Mouse (Mus musculus): ENCODE measurements around the gene Vps33b. TPM values are rescaled to one million over a fixed set of nuclear protein-coding genes. Genes with fewer than 3 reads are reported as not detected.

Gene Vps33b
- polyA plus RNA-seq, 1 experiment from 2014 or later = 21.9 TPM

- H3K36me3 ChIP-seq (ENCODE audit: control insufficient read depth, insufficient read depth, low read length) = peaks cover 6% of the 10 kb centered on the region; the same call in 1 of the 2 replicates
- no peaks in the 10 kb centered on the region for H3K9me3 ChIP-seq (ENCODE audit: control insufficient read depth, low read length)
- H3K4me1 ChIP-seq (ENCODE audit: control insufficient read depth, insufficient read depth, low read length) = peaks cover 4% of the 10 kb centered on the region
- no peaks in the 10 kb centered on the region for H3K27me3 ChIP-seq (ENCODE audit: control insufficient read depth, insufficient read depth, low read length)
- no peak overlapping the region for H3K9ac ChIP-seq (replicated peaks; ENCODE audit: low read length)
- WGBS = 95% methylated on average over 6 of the region's 6 CpGs
- no peak overlapping the region for H3K27ac ChIP-seq (replicated peaks; ENCODE audit: low read depth, low read length)
- DNase-seq = no peak
- H3K4me3 ChIP-seq (replicated peaks; ENCODE audit: low read depth, low read length) = no peak overlapping the region
- ATAC-seq (ENCODE audit: low FRiP score, low TSS enrichment) = no peak
- H3K4me2 ChIP-seq (ENCODE audit: low read length) = no peak overlapping the region
These were observed 27.0 kb downstream of the Vps33b start for GRCm38 (mm10) chr7:80296462-80296861.

- DNase-seq (no peak), ATAC-seq (ENCODE audit: low FRiP score, low TSS enrichment) (no peak)
- H3K27ac ChIP-seq (replicated peaks; ENCODE audit: low read depth, low read length) = no peak overlapping the region
- no peak overlapping the region for H3K9ac ChIP-seq (replicated peaks; ENCODE audit: low read length)
- no peaks in the 10 kb centered on the region for H3K9me3 ChIP-seq (ENCODE audit: control insufficient read depth, low read length)
- WGBS = 80% methylated on average over 3 of the region's 3 CpGs
- H3K4me2 ChIP-seq (ENCODE audit: low read length) = no peak overlapping the region
- H3K4me3 ChIP-seq (replicated peaks; ENCODE audit: low read depth, low read length) = no peak overlapping the region
- peaks cover 4% of the 10 kb centered on the region for H3K4me1 ChIP-seq (ENCODE audit: control insufficient read depth, insufficient read depth, low read length)
- no peaks in the 10 kb centered on the region for H3K27me3 ChIP-seq (ENCODE audit: control insufficient read depth, insufficient read depth, low read length)
- peaks cover 2% of the 10 kb centered on the region; the same call in 1 of the 2 replicates for H3K36me3 ChIP-seq (ENCODE audit: control insufficient read depth, insufficient read depth, low read length)
These were observed 27.6 kb downstream of the Vps33b start for GRCm38 (mm10) chr7:80297041-80297440.

- Histone ChIP-seq H3K4me2 (ENCODE audit: low read length) (no peak overlapping the region), H3K27ac (replicated peaks; ENCODE audit: low read depth, low read length) (no peak overlapping the region), H3K9ac (replicated peaks; ENCODE audit: low read length) (no peak overlapping the region), H3K4me1 (ENCODE audit: control insufficient read depth, insufficient read depth, low read length) (peaks cover 4% of the 10 kb centered on the region), H3K36me3 (ENCODE audit: control insufficient read depth, insufficient read depth, low read length) (peaks cover 5% of the 10 kb centered on the region; the same call in 1 of the 2 replicates), H3K27me3 (ENCODE audit: control insufficient read depth, insufficient read depth, low read length) (no peaks in the 10 kb centered on the region), H3K4me3 (replicated peaks; ENCODE audit: low read depth, low read length) (no peak overlapping the region), H3K9me3 (ENCODE audit: control insufficient read depth, low read length) (no peaks in the 10 kb centered on the region)
- no peak for DNase-seq
- WGBS = 98% methylated on average over 4 of the region's 4 CpGs
- ATAC-seq (ENCODE audit: low FRiP score, low TSS enrichment) = no peak
These were observed 29.3 kb downstream of the Vps33b start for GRCm38 (mm10) chr7:80298754-80299153.

GRCm38 (mm10) chr7:80299568-80299967 lies 30.1 kb downstream of the Vps33b start:
- Histone ChIP-seq H3K4me1 (ENCODE audit: control insufficient read depth, insufficient read depth, low read length) (peaks cover 3% of the 10 kb centered on the region), H3K27me3 (ENCODE audit: control insufficient read depth, insufficient read depth, low read length) (no peaks in the 10 kb centered on the region), H3K9ac (replicated peaks; ENCODE audit: low read length) (no peak overlapping the region), H3K36me3 (ENCODE audit: control insufficient read depth, insufficient read depth, low read length) (peaks cover 12% of the 10 kb centered on the region), H3K9me3 (ENCODE audit: control insufficient read depth, low read length) (no peaks in the 10 kb centered on the region), H3K4me2 (ENCODE audit: low read length) (no peak overlapping the region), H3K4me3 (replicated peaks; ENCODE audit: low read depth, low read length) (no peak overlapping the region), H3K27ac (replicated peaks; ENCODE audit: low read depth, low read length) (no peak overlapping the region)
- no peak for ATAC-seq (ENCODE audit: low FRiP score, low TSS enrichment)
- DNase-seq = no peak
- WGBS = 92% methylated on average over 3 of the region's 3 CpGs

GRCm38 (mm10) chr7:80301522-80301921 lies 32.1 kb downstream of the Vps33b start:
- no peak overlapping the region for H3K9ac ChIP-seq (replicated peaks; ENCODE audit: low read length)
- WGBS = 93% methylated on average over 2 of the region's 2 CpGs
- ATAC-seq (ENCODE audit: low FRiP score, low TSS enrichment) (no peak), DNase-seq (no peak)
- no peaks in the 10 kb centered on the region for H3K4me1 ChIP-seq (ENCODE audit: control insufficient read depth, insufficient read depth, low read length)
- no peak overlapping the region for H3K27ac ChIP-seq (replicated peaks; ENCODE audit: low read depth, low read length)
- H3K4me2 ChIP-seq (ENCODE audit: low read length) = no peak overlapping the region
- H3K36me3 ChIP-seq (ENCODE audit: control insufficient read depth, insufficient read depth, low read length) = peaks cover 20% of the 10 kb centered on the region
- H3K4me3 ChIP-seq (replicated peaks; ENCODE audit: low read depth, low read length) = no peak overlapping the region
- no peaks in the 10 kb centered on the region for H3K27me3 ChIP-seq (ENCODE audit: control insufficient read depth, insufficient read depth, low read length)
- H3K9me3 ChIP-seq (ENCODE audit: control insufficient read depth, low read length) = no peaks in the 10 kb centered on the region

GRCm38 (mm10) chr7:80307766-80308165 lies 38.3 kb downstream of the Vps33b start:
- H3K27ac ChIP-seq (replicated peaks; ENCODE audit: low read depth, low read length) = no peak overlapping the region
- WGBS = 83% methylated on average over 3 of the region's 3 CpGs
- no peaks in the 10 kb centered on the region for H3K9me3 ChIP-seq (ENCODE audit: control insufficient read depth, low read length)
- DNase-seq = no peak
- H3K36me3 ChIP-seq (ENCODE audit: control insufficient read depth, insufficient read depth, low read length) = peaks cover 50% of the 10 kb centered on the region
- H3K9ac ChIP-seq (replicated peaks; ENCODE audit: low read length) = no peak overlapping the region
- no peak overlapping the region for H3K4me3 ChIP-seq (replicated peaks; ENCODE audit: low read depth, low read length)
- ATAC-seq (ENCODE audit: low FRiP score, low TSS enrichment) = no peak
- no peaks in the 10 kb centered on the region for H3K4me1 ChIP-seq (ENCODE audit: control insufficient read depth, insufficient read depth, low read length)
- no peaks in the 10 kb centered on the region for H3K27me3 ChIP-seq (ENCODE audit: control insufficient read depth, insufficient read depth, low read length)
- H3K4me2 ChIP-seq (ENCODE audit: low read length) = no peak overlapping the region

GRCm38 (mm10) chr7:80310771-80311170 lies 41.3 kb downstream of the Vps33b start:
- Histone ChIP-seq H3K9ac (replicated peaks; ENCODE audit: low read length) (no peak overlapping the region), H3K9me3 (ENCODE audit: control insufficient read depth, low read length) (no peaks in the 10 kb centered on the region), H3K27me3 (ENCODE audit: control insufficient read depth, insufficient read depth, low read length) (no peaks in the 10 kb centered on the region), H3K27ac (replicated peaks; ENCODE audit: low read depth, low read length) (no peak overlapping the region), H3K4me3 (replicated peaks; ENCODE audit: low read depth, low read length) (no peak overlapping the region), H3K4me1 (ENCODE audit: control insufficient read depth, insufficient read depth, low read length) (no peaks in the 10 kb centered on the region), H3K4me2 (ENCODE audit: low read length) (no peak overlapping the region), H3K36me3 (ENCODE audit: control insufficient read depth, insufficient read depth, low read length) (peaks cover 58% of the 10 kb centered on the region)
- ATAC-seq (ENCODE audit: low FRiP score, low TSS enrichment) = no peak
- WGBS = 89% methylated on average over 7 of the region's 7 CpGs
- DNase-seq = no peak

- peaks cover 70% of the 10 kb centered on the region for H3K36me3 ChIP-seq (ENCODE audit: control insufficient read depth, insufficient read depth, low read length)
- no peak overlapping the region for H3K4me3 ChIP-seq (replicated peaks; ENCODE audit: low read depth, low read length)
- no peak overlapping the region for H3K27ac ChIP-seq (replicated peaks; ENCODE audit: low read depth, low read length)
- no peak overlapping the region for H3K4me2 ChIP-seq (ENCODE audit: low read length)
- ATAC-seq (ENCODE audit: low FRiP score, low TSS enrichment) = no peak
- H3K9me3 ChIP-seq (ENCODE audit: control insufficient read depth, low read length) = no peaks in the 10 kb centered on the region
- DNase-seq = no peak
- H3K4me1 ChIP-seq (ENCODE audit: control insufficient read depth, insufficient read depth, low read length) = no peaks in the 10 kb centered on the region
- H3K27me3 ChIP-seq (ENCODE audit: control insufficient read depth, insufficient read depth, low read length) = no peaks in the 10 kb centered on the region
- H3K9ac ChIP-seq (replicated peaks; ENCODE audit: low read length) = no peak overlapping the region
- WGBS = 80% methylated on average over 2 of the region's 2 CpGs
These were observed 46.3 kb downstream of the Vps33b start for GRCm38 (mm10) chr7:80315733-80316132.

GRCm38 (mm10) chr7:80317439-80318115 lies 48.1 kb downstream of the Vps33b start:
- H3K4me2 ChIP-seq (ENCODE audit: low read length) = no peak overlapping the region
- H3K9ac ChIP-seq (replicated peaks; ENCODE audit: low read length) = no peak overlapping the region
- H3K4me3 ChIP-seq (replicated peaks; ENCODE audit: low read depth, low read length) = no peak overlapping the region
- no peak for DNase-seq
- H3K36me3 ChIP-seq (ENCODE audit: control insufficient read depth, insufficient read depth, low read length) = peaks cover 62% of the 10 kb centered on the region
- ATAC-seq (ENCODE audit: low FRiP score, low TSS enrichment) = no peak
- H3K27ac ChIP-seq (replicated peaks; ENCODE audit: low read depth, low read length) = no peak overlapping the region
- WGBS = 82% methylated on average over 1 of the region's 1 CpGs
- H3K9me3 ChIP-seq (ENCODE audit: control insufficient read depth, low read length) = no peaks in the 10 kb centered on the region
- no peaks in the 10 kb centered on the region for H3K4me1 ChIP-seq (ENCODE audit: control insufficient read depth, insufficient read depth, low read length)
- H3K27me3 ChIP-seq (ENCODE audit: control insufficient read depth, insufficient read depth, low read length) = no peaks in the 10 kb centered on the region

All from midbrain, embryonic 14.5 days (tissue).